Mouse (Mus musculus) lung, embryonic 15.5 days (tissue): ENCODE results near the gene Calm2. TPM values are rescaled to one million over a fixed set of nuclear protein-coding genes. Genes with fewer than 3 reads are reported as not detected.

ENCODE experiments used
- ATAC-seq: fragments of 200-750 bp; cut with Nextera tagmentation; 2 replicates; pipeline ENCODE4 v1.8.0; 2017; ENCODE audit warnings: moderate number of reproducible peaks, borderline replicate concordance; ENCODE audit not compliant: low FRiP score, low TSS enrichment; ENCODE audit errors: extremely low read depth
- H3K27ac ChIP-seq: fragments of 300-500 bp; sonication (generic); 2 replicates; pipeline ENCODE4 v1.5.1; 2015; ENCODE audit warnings: moderate library complexity, mild to moderate bottlenecking, inconsistent platforms
- H3K27me3 ChIP-seq: fragments of 300-500 bp; sonication (generic); 2 replicates; pipeline ENCODE4 v1.6.1; 2015; ENCODE audit warnings: inconsistent platforms
- H3K36me3 ChIP-seq: fragments of 300-500 bp; sonication (generic); 2 replicates; pipeline ENCODE4 v1.6.1; 2015; ENCODE audit warnings: inconsistent platforms
- H3K4me1 ChIP-seq: fragments of 300-500 bp; sonication (generic); 2 replicates; pipeline ENCODE4 v1.6.1; 2015; ENCODE audit warnings: inconsistent platforms
- H3K4me2 ChIP-seq: fragments of 300-500 bp; sonication (generic); 2 replicates; pipeline ENCODE4 v1.6.1; 2015; ENCODE audit warnings: inconsistent platforms, mild to moderate bottlenecking, moderate library complexity
- H3K4me3 ChIP-seq: fragments of 300-500 bp; sonication (generic); 2 replicates; pipeline ENCODE4 v1.5.1; 2015; ENCODE audit warnings: mild to moderate bottlenecking, inconsistent platforms
- H3K9ac ChIP-seq: fragments of 300-500 bp; sonication (generic); 2 replicates; pipeline ENCODE4 v1.6.1; 2015; ENCODE audit warnings: inconsistent platforms
- H3K9me3 ChIP-seq: fragments of 300-500 bp; sonication (generic); 2 replicates; pipeline ENCODE4 v1.6.1; 2016; ENCODE audit warnings: inconsistent platforms
- WGBS: fragments of 180-500 bp; shearing (Covaris S2); methylation state at CpG from one replicate; pipeline ENCODE4 v1.1.7; 2015; 5-methylcytosine and 5-hydroxymethylcytosine counted together
- polyA plus RNA-seq: library from polyadenylated mRNA; unstranded; fragments of >200 nt; fragmentation: Nextera tagmentation; extraction: Ambion mirVana; gene quantifications from 2 replicates; pipeline ENCODE4 v1.2.1, GENCODE M21; 2015

Calm2 gene
- polyA plus RNA-seq, 1 experiment from 2014 or later, result 944 TPM

GRCm38 (mm10) chr17:87458911-87459749 is 12.4 kb upstream of the Calm2 start:
- Histone ChIP-seq H3K4me2 (peak overlapping the region; percentile 51), H3K36me3 (no peaks in the 10 kb centered on the region), H3K27me3 (no peaks in the 10 kb centered on the region), H3K4me3 (peak overlapping the region; percentile 17; the same call in 1 of the 2 replicates), H3K4me1 (peaks cover 39% of the 10 kb centered on the region), H3K9ac (peak overlapping the region; percentile 23; the same call in 1 of the 2 replicates), H3K27ac (peak overlapping the region; percentile 62), H3K9me3 (no peaks in the 10 kb centered on the region)
- peak; percentile 68 for ATAC-seq
- WGBS, result 5% methylated on average over 12 of the region's 17 CpGs

- 40% methylated on average over 7 of the region's 7 CpGs for WGBS
- Histone ChIP-seq H3K4me2 (no peak overlapping the region), H3K9ac (no peak overlapping the region), H3K4me3 (no peak overlapping the region), H3K4me1 (peaks cover 39% of the 10 kb centered on the region), H3K27me3 (no peaks in the 10 kb centered on the region), H3K36me3 (no peaks in the 10 kb centered on the region), H3K27ac (no peak overlapping the region), H3K9me3 (no peaks in the 10 kb centered on the region)
- no peak for ATAC-seq
Observed at GRCm38 (mm10) chr17:87457961-87458360, 11.2 kb upstream of the Calm2 start.

- Histone ChIP-seq H3K27me3 (no peaks in the 10 kb centered on the region; the same call in 1 of the 2 replicates), H3K27ac (no peak overlapping the region), H3K9me3 (no peaks in the 10 kb centered on the region), H3K4me2 (no peak overlapping the region), H3K4me3 (no peak overlapping the region), H3K4me1 (peaks cover 16% of the 10 kb centered on the region), H3K9ac (no peak overlapping the region), H3K36me3 (no peaks in the 10 kb centered on the region)
- WGBS, result 84% methylated on average over 3 of the region's 3 CpGs
- ATAC-seq, result no peak
Observed at GRCm38 (mm10) chr17:87454121-87454520, 7.4 kb upstream of the Calm2 start.

GRCm38 (mm10) chr17:87453336-87453735 is 6.6 kb upstream of the Calm2 start:
- Histone ChIP-seq H3K27ac (no peak overlapping the region), H3K27me3 (no peaks in the 10 kb centered on the region; the same call in 1 of the 2 replicates), H3K9ac (no peak overlapping the region), H3K9me3 (no peaks in the 10 kb centered on the region), H3K4me3 (no peak overlapping the region), H3K36me3 (no peaks in the 10 kb centered on the region), H3K4me1 (peaks cover 8% of the 10 kb centered on the region), H3K4me2 (no peak overlapping the region)
- WGBS, result 77% methylated on average over 7 of the region's 7 CpGs
- no peak for ATAC-seq

DNA sequence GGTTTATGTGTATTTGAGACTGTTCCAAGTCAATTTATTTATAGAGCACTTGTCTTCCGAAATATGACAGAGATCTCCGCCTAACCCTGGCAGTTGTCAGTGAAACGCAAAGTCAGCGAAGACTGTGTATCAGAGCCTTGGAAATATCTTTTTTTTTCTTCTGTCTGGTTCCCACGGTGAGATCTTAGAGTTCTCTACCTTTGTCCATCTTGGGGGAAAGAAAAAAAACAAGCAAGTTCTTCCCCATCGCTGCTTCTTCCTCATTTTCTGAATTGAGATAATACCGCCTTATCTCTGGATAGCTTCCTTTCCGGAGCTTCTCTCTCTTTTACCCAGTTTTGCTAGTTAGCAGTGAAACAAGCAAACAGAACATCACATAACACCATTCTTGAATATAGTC is 2.1 kb upstream of the Calm2 start:
- H3K9me3 ChIP-seq, result no peaks in the 10 kb centered on the region
- H3K9ac ChIP-seq, result no peak overlapping the region
- H3K4me1 ChIP-seq, result peaks cover 15% of the 10 kb centered on the region
- H3K4me3 ChIP-seq, result no peak overlapping the region
- no peak overlapping the region for H3K4me2 ChIP-seq
- H3K36me3 ChIP-seq, result no peaks in the 10 kb centered on the region
- no peaks in the 10 kb centered on the region; the same call in 1 of the 2 replicates for H3K27me3 ChIP-seq
- 62% methylated on average over 8 of the region's 8 CpGs for WGBS
- no peak for ATAC-seq
- H3K27ac ChIP-seq, result no peak overlapping the region

- Histone ChIP-seq H3K27me3 (no peaks in the 10 kb centered on the region; the same call in 1 of the 2 replicates), H3K4me2 (no peak overlapping the region), H3K9me3 (no peaks in the 10 kb centered on the region), H3K9ac (no peak overlapping the region), H3K4me3 (no peak overlapping the region), H3K4me1 (peaks cover 20% of the 10 kb centered on the region), H3K36me3 (no peaks in the 10 kb centered on the region), H3K27ac (no peak overlapping the region)
- WGBS, result 85% methylated on average over 9 of the region's 9 CpGs
- ATAC-seq, result no peak
Observed at GRCm38 (mm10) chr17:87448339-87448738, 1.6 kb upstream of the Calm2 start.

GRCm38 (mm10) chr17:87447612-87448200 is 971 bp upstream of the Calm2 start:
- Histone ChIP-seq H3K4me3 (peak overlapping the region; percentile 83), H3K4me2 (peak overlapping the region; percentile 70), H3K4me1 (peaks cover 26% of the 10 kb centered on the region), H3K36me3 (no peaks in the 10 kb centered on the region), H3K9ac (peak overlapping the region; percentile 72), H3K27me3 (no peaks in the 10 kb centered on the region; the same call in 1 of the 2 replicates), H3K9me3 (no peaks in the 10 kb centered on the region), H3K27ac (peak overlapping the region; percentile 98)
- 52% methylated on average over 12 of the region's 12 CpGs for WGBS
- no peak for ATAC-seq

DNA sequence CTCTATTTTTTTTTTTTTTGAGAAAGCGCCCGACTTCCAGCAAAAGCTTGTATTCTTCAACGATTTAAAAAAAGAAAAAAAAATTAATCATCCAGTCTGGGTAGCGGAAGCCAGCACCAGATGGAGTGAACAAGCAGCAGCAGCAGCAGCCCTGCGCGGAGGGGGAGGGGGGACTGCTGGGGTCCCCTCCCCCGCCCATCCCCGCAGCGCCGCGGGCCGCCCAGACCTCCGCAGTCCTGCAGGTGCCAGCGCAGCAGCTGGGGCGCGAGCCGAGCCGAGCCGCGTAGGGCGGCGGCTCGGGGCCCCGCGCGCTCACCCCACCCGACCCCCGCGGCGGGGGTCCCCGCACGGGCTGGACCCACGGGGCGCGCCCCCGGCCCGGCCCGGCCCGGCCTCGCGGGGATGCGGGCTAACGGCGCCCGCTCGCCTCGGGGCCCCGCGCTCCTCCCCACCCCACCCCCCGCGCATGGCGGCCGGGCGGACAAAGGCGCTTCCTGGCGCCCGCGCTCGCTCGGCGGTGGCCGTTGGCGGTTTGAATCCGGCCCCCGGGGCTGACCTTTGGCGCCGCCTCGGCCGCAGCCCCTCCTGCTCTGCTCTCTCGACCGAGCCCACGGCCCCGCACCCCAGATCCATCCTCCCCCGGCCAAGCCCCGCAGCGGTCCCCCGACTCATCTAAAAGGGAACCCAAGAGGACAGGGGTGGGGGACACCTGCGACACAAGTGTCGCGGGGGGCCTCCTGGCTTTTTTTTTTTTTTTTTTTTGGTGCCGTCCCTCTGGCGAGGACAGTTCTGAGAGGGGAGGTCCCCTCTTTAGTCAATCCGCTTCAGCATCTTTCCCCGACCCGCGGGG is 593 bp downstream of the Calm2 start:
- Histone ChIP-seq H3K4me3 (peak overlapping the region; percentile 83), H3K4me2 (peak overlapping the region; percentile 70), H3K4me1 (peaks cover 36% of the 10 kb centered on the region), H3K27ac (peak overlapping the region; percentile 98), H3K27me3 (no peaks in the 10 kb centered on the region; the same call in 1 of the 2 replicates), H3K9me3 (no peaks in the 10 kb centered on the region), H3K9ac (peak overlapping the region; percentile 97), H3K36me3 (peaks cover 7% of the 10 kb centered on the region; the same call in 1 of the 2 replicates)
- under 1% methylated on average over 57 of the region's 86 CpGs for WGBS
- peak; percentile 76 for ATAC-seq

- peak overlapping the region; percentile 83 for H3K4me3 ChIP-seq
- peaks cover 7% of the 10 kb centered on the region; the same call in 1 of the 2 replicates for H3K36me3 ChIP-seq
- H3K27ac ChIP-seq, result peak overlapping the region; percentile 98
- under 1% methylated on average over 13 of the region's 13 CpGs for WGBS
- no peaks in the 10 kb centered on the region; the same call in 1 of the 2 replicates for H3K27me3 ChIP-seq
- ATAC-seq, result no peak
- no peaks in the 10 kb centered on the region for H3K9me3 ChIP-seq
- peaks cover 39% of the 10 kb centered on the region for H3K4me1 ChIP-seq
- peak overlapping the region; percentile 97 for H3K9ac ChIP-seq
- peak overlapping the region; percentile 70 for H3K4me2 ChIP-seq
Observed at GRCm38 (mm10) chr17:87445337-87445916, 1.3 kb downstream of the Calm2 start.

DNA sequence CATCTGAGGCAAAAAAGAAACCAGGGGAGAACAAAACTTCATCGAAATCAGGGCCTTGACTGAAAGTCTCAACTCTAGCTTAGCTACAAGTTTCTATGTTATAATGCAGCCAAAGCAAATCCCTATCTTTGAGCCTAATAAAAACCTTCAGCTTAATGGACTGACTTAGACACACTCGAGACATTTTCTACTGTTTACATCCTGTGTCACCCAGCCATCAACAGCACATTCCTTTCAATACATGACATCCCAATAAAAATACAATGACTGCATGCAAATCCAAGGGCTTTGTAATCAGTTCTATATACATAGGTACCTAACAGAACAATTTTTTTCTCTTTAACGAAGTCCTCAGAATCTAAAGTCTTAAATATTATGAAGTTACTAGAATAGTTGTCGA is 2.0 kb downstream of the Calm2 start:
- Histone ChIP-seq H3K27ac (no peak overlapping the region), H3K9me3 (no peaks in the 10 kb centered on the region), H3K4me2 (peak overlapping the region; percentile 70), H3K4me3 (peak overlapping the region; percentile 32), H3K4me1 (peaks cover 44% of the 10 kb centered on the region), H3K27me3 (no peaks in the 10 kb centered on the region), H3K9ac (no peak overlapping the region; the same call in 1 of the 2 replicates), H3K36me3 (peaks cover 7% of the 10 kb centered on the region; the same call in 1 of the 2 replicates)
- 27% methylated on average over 4 of the region's 4 CpGs for WGBS
- ATAC-seq, result no peak

DNA sequence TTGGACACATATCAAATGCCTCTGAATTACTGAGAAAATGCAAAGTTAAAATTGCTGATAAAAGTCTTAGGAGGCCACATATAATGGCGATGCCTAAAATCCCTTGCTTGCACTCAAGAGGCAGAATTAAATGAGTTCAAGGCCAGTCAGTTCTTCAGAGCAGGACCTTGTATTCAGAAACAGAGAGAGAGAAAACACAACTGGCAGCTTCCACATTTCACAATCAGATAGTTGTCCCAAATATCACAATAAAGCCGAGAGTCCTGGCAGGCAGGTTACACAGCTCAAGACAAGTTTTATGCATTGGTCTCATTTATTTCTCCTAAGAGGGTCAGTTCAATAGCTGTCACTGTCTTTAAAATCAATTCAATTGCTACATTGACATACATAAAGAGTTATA is 5.2 kb downstream of the Calm2 start:
- no peaks in the 10 kb centered on the region for H3K27me3 ChIP-seq
- no peak overlapping the region for H3K4me3 ChIP-seq
- no peak overlapping the region for H3K4me2 ChIP-seq
- H3K36me3 ChIP-seq, result peaks cover 7% of the 10 kb centered on the region; the same call in 1 of the 2 replicates
- WGBS, result 55% methylated on average over 2 of the region's 2 CpGs
- H3K27ac ChIP-seq, result no peak overlapping the region
- no peaks in the 10 kb centered on the region for H3K9me3 ChIP-seq
- no peak for ATAC-seq
- no peak overlapping the region for H3K9ac ChIP-seq
- peaks cover 39% of the 10 kb centered on the region for H3K4me1 ChIP-seq
